Mouse (Mus musculus): ENCODE data around the gene Pygb. TPM values are rescaled to one million over a fixed set of nuclear protein-coding genes. Genes with fewer than 3 reads are reported as not detected.

Pygb gene
- polyA plus RNA-seq (2015; fragmentation: Nextera tagmentation; extraction: Ambion mirVana) = 89.4 and 100 TPM in 2 replicates

- Histone ChIP-seq H3K9ac (peak within 1 kb of the TSS; percentile 73), H3K36me3 (peaks cover 4% of the 10 kb centered on the region; the same call in 1 of the 2 replicates), H3K4me3 (peak within 1 kb of the TSS; percentile 62), H3K27me3 (no peaks in the 10 kb centered on the region), H3K4me2 (peak within 1 kb of the TSS; percentile 68), H3K4me1 (peaks cover 30% of the 10 kb centered on the region), H3K9me3 (no peaks in the 10 kb centered on the region), H3K27ac (peak within 1 kb of the TSS; percentile 78)
- WGBS = 2% methylated on average over 56 of the region's 58 CpGs
- peak; percentile 95 for ATAC-seq (ENCODE audit: insufficient number of reproducible peaks, insufficient read depth, low FRiP score, low TSS enrichment, low read depth)
Observed at GRCm38 (mm10) chr2:150786251-150787180, at the start of gene Pygb. Pygb (plus strand) TSS chr2:150786735.

GRCm38 (mm10) chr2:150737881-150738280 is 48.7 kb upstream of the Pygb start:
- no peaks in the 10 kb centered on the region for H3K27me3 ChIP-seq
- no peak overlapping the region for H3K4me3 ChIP-seq
- H3K36me3 ChIP-seq = no peaks in the 10 kb centered on the region
- no peak for ATAC-seq (ENCODE audit: insufficient number of reproducible peaks, insufficient read depth, low FRiP score, low TSS enrichment, low read depth)
- no peak overlapping the region for H3K9ac ChIP-seq
- H3K4me1 ChIP-seq = no peaks in the 10 kb centered on the region
- WGBS = 81% methylated on average over 9 of the region's 9 CpGs
- no peaks in the 10 kb centered on the region for H3K9me3 ChIP-seq
- no peak overlapping the region for H3K27ac ChIP-seq
- no peak overlapping the region for H3K4me2 ChIP-seq

- H3K36me3 ChIP-seq = no peaks in the 10 kb centered on the region
- H3K9me3 ChIP-seq = no peaks in the 10 kb centered on the region
- no peaks in the 10 kb centered on the region for H3K27me3 ChIP-seq
- no peak overlapping the region for H3K4me2 ChIP-seq
- H3K9ac ChIP-seq = no peak overlapping the region
- 64% methylated on average over 10 of the region's 10 CpGs for WGBS
- no peaks in the 10 kb centered on the region for H3K4me1 ChIP-seq
- H3K27ac ChIP-seq = no peak overlapping the region
- no peak for ATAC-seq (ENCODE audit: insufficient number of reproducible peaks, insufficient read depth, low FRiP score, low TSS enrichment, low read depth)
- H3K4me3 ChIP-seq = no peak overlapping the region
Observed at GRCm38 (mm10) chr2:150740145-150740841, 46.2 kb upstream of the Pygb start.

GRCm38 (mm10) chr2:150741405-150741804 is 45.1 kb upstream of the Pygb start:
- WGBS = 60% methylated on average over 4 of the region's 4 CpGs
- no peak for ATAC-seq (ENCODE audit: insufficient number of reproducible peaks, insufficient read depth, low FRiP score, low TSS enrichment, low read depth)

GRCm38 (mm10) chr2:150745016-150745415 is 41.5 kb upstream of the Pygb start:
- H3K4me1 ChIP-seq = peaks cover 7% of the 10 kb centered on the region
- no peak overlapping the region for H3K27ac ChIP-seq
- H3K36me3 ChIP-seq = no peaks in the 10 kb centered on the region
- H3K4me3 ChIP-seq = no peak overlapping the region
- WGBS = 76% methylated on average over 7 of the region's 7 CpGs
- ATAC-seq (ENCODE audit: insufficient number of reproducible peaks, insufficient read depth, low FRiP score, low TSS enrichment, low read depth) = no peak
- no peak overlapping the region for H3K9ac ChIP-seq
- no peaks in the 10 kb centered on the region for H3K9me3 ChIP-seq
- H3K27me3 ChIP-seq = peaks cover 11% of the 10 kb centered on the region; the same call in 1 of the 2 replicates
- H3K4me2 ChIP-seq = no peak overlapping the region

More at GRCm38 (mm10) chr2:150741405-150741804, 45.1 kb upstream of the Pygb start:
- no peak overlapping the region for H3K9ac ChIP-seq
- H3K27ac ChIP-seq = no peak overlapping the region
- no peak overlapping the region for H3K4me2 ChIP-seq
- H3K4me1 ChIP-seq = no peaks in the 10 kb centered on the region
- H3K27me3 ChIP-seq = peaks cover 7% of the 10 kb centered on the region; the same call in 1 of the 2 replicates
- H3K4me3 ChIP-seq = no peak overlapping the region
- no peaks in the 10 kb centered on the region for H3K36me3 ChIP-seq
- no peaks in the 10 kb centered on the region for H3K9me3 ChIP-seq

GRCm38 (mm10) chr2:150748854-150749253 is 37.7 kb upstream of the Pygb start, which contains the start of gene Entpd6:
Entpd6 (plus strand) TSS chr2:150749042.
- Histone ChIP-seq H3K27me3 (peaks cover 11% of the 10 kb centered on the region; the same call in 1 of the 2 replicates), H3K4me2 (peak within 1 kb of the TSS; percentile 93), H3K27ac (peak within 1 kb of the TSS; percentile 76), H3K9me3 (no peaks in the 10 kb centered on the region), H3K9ac (peak within 1 kb of the TSS; percentile 86), H3K4me1 (peaks cover 10% of the 10 kb centered on the region), H3K4me3 (peak within 1 kb of the TSS; percentile 78), H3K36me3 (peaks cover 16% of the 10 kb centered on the region)
- peak; percentile 93 for ATAC-seq (ENCODE audit: insufficient number of reproducible peaks, insufficient read depth, low FRiP score, low TSS enrichment, low read depth)
- under 1% methylated on average over 30 of the region's 30 CpGs for WGBS

GRCm38 (mm10) chr2:150749283-150749682 is 37.3 kb upstream of the Pygb start:
- WGBS = 0% methylated on average over 22 of the region's 24 CpGs
- H3K4me2 ChIP-seq = peak overlapping the region; percentile 93
- peak overlapping the region; percentile 86 for H3K9ac ChIP-seq
- no peaks in the 10 kb centered on the region for H3K9me3 ChIP-seq
- H3K4me1 ChIP-seq = peaks cover 10% of the 10 kb centered on the region
- peak overlapping the region; percentile 78 for H3K4me3 ChIP-seq
- peaks cover 11% of the 10 kb centered on the region; the same call in 1 of the 2 replicates for H3K27me3 ChIP-seq
- peak; percentile 65 for ATAC-seq (ENCODE audit: insufficient number of reproducible peaks, insufficient read depth, low FRiP score, low TSS enrichment, low read depth)
- H3K27ac ChIP-seq = peak overlapping the region; percentile 76
- H3K36me3 ChIP-seq = peaks cover 18% of the 10 kb centered on the region

- Histone ChIP-seq H3K9ac (peak overlapping the region; percentile 86), H3K9me3 (no peaks in the 10 kb centered on the region), H3K4me1 (peaks cover 10% of the 10 kb centered on the region), H3K4me2 (peak overlapping the region; percentile 93), H3K4me3 (peak overlapping the region; percentile 78), H3K27me3 (peaks cover 11% of the 10 kb centered on the region; the same call in 1 of the 2 replicates), H3K27ac (no peak overlapping the region), H3K36me3 (peaks cover 18% of the 10 kb centered on the region)
- WGBS = 78% methylated on average over 13 of the region's 13 CpGs
- no peak for ATAC-seq (ENCODE audit: insufficient number of reproducible peaks, insufficient read depth, low FRiP score, low TSS enrichment, low read depth)
Observed at GRCm38 (mm10) chr2:150750129-150750979, 36.2 kb upstream of the Pygb start.

- Histone ChIP-seq H3K36me3 (peaks cover 57% of the 10 kb centered on the region), H3K27me3 (no peaks in the 10 kb centered on the region), H3K4me3 (no peak overlapping the region), H3K9ac (no peak overlapping the region), H3K9me3 (no peaks in the 10 kb centered on the region), H3K27ac (no peak overlapping the region), H3K4me1 (peaks cover 2% of the 10 kb centered on the region), H3K4me2 (no peak overlapping the region)
- WGBS = 89% methylated on average over 3 of the region's 3 CpGs
- ATAC-seq (ENCODE audit: insufficient number of reproducible peaks, insufficient read depth, low FRiP score, low TSS enrichment, low read depth) = no peak
Observed at GRCm38 (mm10) chr2:150755016-150755415, 31.5 kb upstream of the Pygb start.

GRCm38 (mm10) chr2:150761476-150761875 is 25.1 kb upstream of the Pygb start:
- H3K27ac ChIP-seq = no peak overlapping the region
- peaks cover 78% of the 10 kb centered on the region for H3K36me3 ChIP-seq
- H3K4me1 ChIP-seq = no peaks in the 10 kb centered on the region
- no peak for ATAC-seq (ENCODE audit: insufficient number of reproducible peaks, insufficient read depth, low FRiP score, low TSS enrichment, low read depth)
- H3K9ac ChIP-seq = no peak overlapping the region
- H3K4me2 ChIP-seq = no peak overlapping the region
- no peak overlapping the region for H3K4me3 ChIP-seq
- H3K27me3 ChIP-seq = no peaks in the 10 kb centered on the region
- no peaks in the 10 kb centered on the region for H3K9me3 ChIP-seq
- 87% methylated on average over 7 of the region's 7 CpGs for WGBS

- H3K27ac ChIP-seq = 0 out of 2 replicates have a peak overlapping the region, but pooled peaks have one; percentile 11
- peaks cover 8% of the 10 kb centered on the region for H3K4me1 ChIP-seq
- no peak for ATAC-seq (ENCODE audit: insufficient number of reproducible peaks, insufficient read depth, low FRiP score, low TSS enrichment, low read depth)
- peaks cover 70% of the 10 kb centered on the region for H3K36me3 ChIP-seq
- H3K9ac ChIP-seq = 0 out of 2 replicates have a peak overlapping the region, but pooled peaks have one; percentile 32
- no peak overlapping the region for H3K4me3 ChIP-seq
- H3K4me2 ChIP-seq = no peak overlapping the region
- H3K27me3 ChIP-seq = no peaks in the 10 kb centered on the region
- no peaks in the 10 kb centered on the region for H3K9me3 ChIP-seq
- WGBS = 60% methylated on average over 2 of the region's 2 CpGs
Observed at GRCm38 (mm10) chr2:150765619-150766018, 20.9 kb upstream of the Pygb start.

All from embryonic facial prominence, embryonic 13.5 days (tissue).